Mouse (Mus musculus) natural killer cell, adult 2 months (primary cell): ENCODE measurements around the gene Bet1l.

Source experiments
- DNase-seq, 2 experiments: peaks; one replicate each; pipeline ENCODE4 v3.0.0; 2022; ENCODE audit warnings: low spot score in 2 of 2

Bet1l gene

GRCm38 (mm10) chr7:140858746-140859145 lies 1.4 kb upstream of the Bet1l start:
- DNase-seq, result no peak

GRCm38 (mm10) chr7:140856785-140857549 lies 410 bp downstream of the Bet1l start, which contains the start of gene Ric8a:
Gene Ric8a, plus strand, starts transcription at chr7:140856957.
- peak; percentile 81 for DNase-seq

GRCm38 (mm10) chr7:140855860-140856784 lies 1.3 kb downstream of the Bet1l start, which contains the start of gene Gm45785:
Gene Gm45785, minus strand, starts transcription at chr7:140856331.
- DNase-seq, result peak; percentile 74 to 75

GRCm38 (mm10) chr7:140855181-140855580 lies 2.2 kb downstream of the Bet1l start:
- no peak for DNase-seq

GRCm38 (mm10) chr7:140854483-140854882 lies 2.9 kb downstream of the Bet1l start:
- no peak for DNase-seq

- no peak for DNase-seq
These were observed 4.0 kb downstream of the Bet1l start for GRCm38 (mm10) chr7:140853386-140853785.

- no peak for DNase-seq
These were observed 5.5 kb downstream of the Bet1l start for GRCm38 (mm10) chr7:140851916-140852315.

GRCm38 (mm10) chr7:140848591-140848990 lies 8.8 kb downstream of the Bet1l start:
- no peak for DNase-seq

- no peak for DNase-seq
These were observed 9.4 kb downstream of the Bet1l start, which contains the start of gene Odf3 for GRCm38 (mm10) chr7:140847755-140848580. Gene Odf3, plus strand, starts transcription at chr7:140847805.

GRCm38 (mm10) chr7:140846676-140847075 lies 10.7 kb downstream of the Bet1l start:
- DNase-seq, result no peak

GRCm38 (mm10) chr7:140845683-140846082 lies 11.7 kb downstream of the Bet1l start:
- DNase-seq, result no peak

- peak; percentile 82 to 90 for DNase-seq
These were observed 12.3 kb downstream of the Bet1l start, which contains the start of gene Scgb1c1 for GRCm38 (mm10) chr7:140844905-140845665. Gene Scgb1c1, plus strand, starts transcription at chr7:140845547.

- no peak for DNase-seq
These were observed 13.6 kb downstream of the Bet1l start for GRCm38 (mm10) chr7:140843806-140844205.

- no peak for DNase-seq
These were observed 16.3 kb downstream of the Bet1l start for GRCm38 (mm10) chr7:140840750-140841735.

- no peak for DNase-seq
These were observed 17.8 kb downstream of the Bet1l start for GRCm38 (mm10) chr7:140839556-140839955.

GRCm38 (mm10) chr7:140836243-140837115 lies 20.9 kb downstream of the Bet1l start:
- DNase-seq, result no peak

GRCm38 (mm10) chr7:140835758-140836087 lies 21.7 kb downstream of the Bet1l start:
- DNase-seq, result no peak

GRCm38 (mm10) chr7:140834968-140835757 lies 22.2 kb downstream of the Bet1l start, which contains the start of gene Urah:
Gene Urah, plus strand, starts transcription at chr7:140835018.
- DNase-seq, result no peak
